Mouse (Mus musculus) cerebellum, postnatal 4 days (tissue): ENCODE measurements at regions not wholly inside any gene's neighbourhood (a gene's known extent, or its start where the extent isn't known, plus 50 kb on each side); places are given as distances from the start of the nearest gene placed in this dataset.

Source experiments
- DNase-seq, 2 experiments: peaks; one replicate each; pipeline ENCODE4 v3.0.0; 2022; ENCODE audit warnings: low spot score in 2 of 2, mixed read lengths in 1 of 2

DNA sequence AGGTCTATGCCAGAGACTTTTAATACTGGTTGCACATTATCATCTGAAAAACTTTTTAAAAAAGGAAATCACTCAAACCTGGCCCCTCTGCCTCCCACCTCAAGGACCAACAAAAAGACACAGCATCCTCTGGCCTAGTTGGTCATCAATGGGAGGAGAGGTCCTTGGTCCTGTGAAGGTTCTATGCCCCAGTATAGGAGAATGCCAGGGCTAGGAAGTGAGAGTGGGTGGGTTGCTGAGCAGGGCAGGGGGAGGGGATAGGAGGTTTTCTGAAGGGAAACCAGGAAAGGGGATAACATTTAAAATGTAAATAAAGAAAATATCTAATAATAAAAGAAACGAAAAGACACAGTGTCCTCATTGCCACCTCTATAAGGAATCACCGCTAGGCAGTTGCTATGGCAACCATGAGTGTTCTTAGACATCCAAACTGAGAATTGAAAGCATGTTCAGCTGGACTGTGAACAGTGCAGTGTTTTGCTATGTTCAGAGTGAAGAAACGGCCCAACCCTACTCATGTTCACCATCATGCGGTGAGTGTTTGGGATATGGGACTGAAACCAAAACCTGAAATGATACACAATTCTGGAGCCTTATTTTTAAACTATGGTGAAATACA lies 82.5 kb upstream of the 4933402D24Rik start:
- DNase-seq: no peak

DNA sequence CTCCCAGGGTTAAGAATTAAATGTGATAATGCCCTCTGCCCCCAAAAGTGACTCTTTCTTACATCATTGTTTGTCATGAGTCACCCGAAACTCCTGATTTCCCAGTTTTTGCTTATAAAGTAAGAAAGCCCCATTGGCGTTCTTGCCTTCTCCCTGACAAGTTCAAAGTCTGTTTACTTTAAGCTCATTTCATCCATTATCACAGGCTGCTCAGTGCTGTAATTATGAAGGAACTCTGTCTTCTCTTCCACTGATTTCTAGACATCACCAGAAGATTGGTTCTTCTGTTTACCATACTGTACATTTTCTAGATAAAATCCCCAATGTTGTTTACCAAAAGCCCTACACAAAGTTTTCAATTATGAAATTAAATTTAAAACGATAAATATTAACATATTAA lies 81.2 kb upstream of the 4933402D24Rik start:
- DNase-seq: no peak

DNA sequence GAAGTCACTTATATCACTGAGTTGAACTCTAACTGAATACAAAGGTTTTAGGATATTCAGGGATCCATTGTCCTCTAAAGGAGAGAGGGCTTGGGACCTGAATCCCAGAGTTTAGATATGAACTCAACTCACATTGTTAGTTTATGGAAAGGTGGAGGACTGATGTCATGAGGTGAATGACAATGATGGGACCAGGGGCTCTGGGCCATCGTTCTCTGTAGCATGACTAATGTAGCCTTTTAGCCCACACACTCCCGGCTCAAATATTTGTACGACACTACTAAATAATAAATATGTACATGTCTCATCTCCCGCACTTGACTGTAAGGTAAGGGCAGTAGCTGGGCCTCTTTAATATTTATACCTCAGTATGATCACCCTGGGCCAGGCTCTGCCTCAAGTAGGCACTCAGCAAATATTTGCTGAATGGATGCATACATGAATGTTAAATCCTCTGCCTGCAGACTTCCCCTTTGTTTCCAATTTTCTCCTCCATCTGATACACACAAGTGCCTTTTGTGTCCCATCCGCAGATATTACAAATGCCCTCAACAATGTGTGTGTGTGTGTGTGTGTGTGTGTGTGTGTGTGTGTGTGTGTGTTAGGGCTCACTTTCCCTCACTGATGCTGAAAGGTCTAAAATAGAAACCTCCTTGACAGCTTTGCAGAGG lies 59.2 kb upstream of the 4933402D24Rik start:
- no peak for DNase-seq

DNA sequence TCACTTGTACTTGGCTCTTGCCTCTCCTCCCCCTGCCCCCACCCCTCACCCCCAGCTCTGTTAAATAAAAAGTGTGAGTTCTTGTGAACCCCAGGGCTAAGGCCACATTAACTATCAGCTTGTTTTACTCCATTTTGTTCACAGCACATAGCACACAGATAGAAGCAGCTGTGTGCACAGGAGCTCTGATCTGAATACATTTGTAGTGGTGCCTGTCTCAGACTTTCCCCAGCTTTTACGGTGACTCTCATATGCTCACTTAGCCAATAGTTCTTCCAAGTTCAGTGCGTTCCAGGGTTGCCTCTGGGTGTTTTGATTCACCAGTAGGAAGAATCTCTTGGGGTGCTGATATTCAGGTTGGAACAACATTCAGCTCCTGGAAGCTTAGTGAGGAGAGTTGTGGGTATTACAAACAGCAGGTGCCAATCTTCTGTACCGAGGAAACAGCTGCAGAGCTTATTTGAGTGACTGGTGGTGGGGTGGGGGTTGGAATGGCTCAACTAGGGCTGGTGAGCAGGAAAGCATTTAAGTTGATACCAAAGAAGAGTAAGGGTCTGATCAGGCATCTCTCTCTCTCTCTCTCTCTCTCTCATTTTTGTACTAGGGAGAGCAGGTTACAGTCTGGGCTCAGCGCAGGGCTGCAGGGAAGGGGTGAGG lies 51.7 kb upstream of the 4933402D24Rik start:
- no peak for DNase-seq

DNA sequence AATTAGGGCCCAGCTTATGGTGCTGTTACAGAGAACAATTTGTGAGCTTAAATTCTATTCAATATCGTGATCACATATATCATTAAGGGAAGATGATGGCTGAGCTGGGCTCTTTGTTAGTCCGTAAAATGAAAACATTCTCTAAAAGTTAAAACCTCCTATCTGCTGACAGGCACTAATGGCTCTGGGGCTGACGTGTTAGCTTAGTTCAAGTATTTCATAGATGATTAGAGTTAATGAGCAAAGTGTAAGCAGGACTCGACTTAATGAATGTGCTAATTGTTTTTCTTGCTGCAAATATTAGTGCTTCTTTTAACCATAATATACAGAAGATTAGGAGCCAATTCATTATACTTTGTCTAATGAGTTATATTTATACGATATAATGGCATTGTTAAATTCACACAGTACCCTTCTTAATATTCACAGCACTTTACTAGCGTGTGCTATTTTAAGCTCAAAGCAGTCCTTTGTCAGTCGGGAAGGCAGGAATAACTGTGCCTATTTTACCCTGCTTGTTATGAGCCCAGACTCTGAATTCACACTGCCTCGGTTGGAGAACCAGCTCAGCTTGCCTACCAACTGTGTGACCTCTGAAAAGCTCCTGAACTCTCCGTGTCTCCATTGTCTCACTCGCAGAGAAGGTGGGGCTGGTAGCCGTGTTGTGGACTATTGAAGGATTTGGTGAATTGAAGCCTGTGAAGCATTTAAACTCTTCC lies 50.6 kb upstream of the 4933402D24Rik start:
- DNase-seq: no peak
